Mouse (Mus musculus): ENCODE measurements around the gene Ss18l1. TPM values are rescaled to one million over a fixed set of nuclear protein-coding genes. Genes with fewer than 3 reads are reported as not detected.

The Ss18l1 gene
- polyA plus RNA-seq, 1 experiment from 2014 or later, result 70.1 TPM

Other genes with a start within 250 kb of the Ss18l1 start
- 4.4 and 4.5 TPM in 2 replicates for gene Taf4, start 65.9 kb upstream of the Ss18l1 start, polyA plus RNA-seq (2015; fragmentation: Nextera tagmentation; extraction: Ambion mirVana)
- gene Lsm14b, start 17.5 kb upstream of the Ss18l1 start, polyA plus RNA-seq (2015; fragmentation: Nextera tagmentation; extraction: Ambion mirVana), result 23.8 and 26.1 TPM in 2 replicates
- 537 and 590 TPM in 2 replicates for gene Psma7, start 76 bp upstream of the Ss18l1 start, polyA plus RNA-seq (2015; fragmentation: Nextera tagmentation; extraction: Ambion mirVana)
- gene Mtg2, start 28.1 kb downstream of the Ss18l1 start, polyA plus RNA-seq (2015; fragmentation: Nextera tagmentation; extraction: Ambion mirVana), result 33.5 and 38.1 TPM in 2 replicates
- 1.8 and 2.4 TPM in 2 replicates for gene Hrh3, start 62.0 kb downstream of the Ss18l1 start, polyA plus RNA-seq (2015; fragmentation: Nextera tagmentation; extraction: Ambion mirVana)
- 72.3 and 73.3 TPM in 2 replicates for gene Osbpl2, start 76.8 kb downstream of the Ss18l1 start, polyA plus RNA-seq (2015; fragmentation: Nextera tagmentation; extraction: Ambion mirVana)
- gene Adrm1, start 129.0 kb downstream of the Ss18l1 start, polyA plus RNA-seq (2015; fragmentation: Nextera tagmentation; extraction: Ambion mirVana), result 189 and 202 TPM in 2 replicates
- gene Lama5, start 183.3 kb downstream of the Ss18l1 start, polyA plus RNA-seq (2015; fragmentation: Nextera tagmentation; extraction: Ambion mirVana), result 3.0 and 3.2 TPM in 2 replicates
- 305 and 334 TPM in 2 replicates for gene Rps21, start 214.9 kb downstream of the Ss18l1 start, polyA plus RNA-seq (2015; fragmentation: Nextera tagmentation; extraction: Ambion mirVana)
- 16.1 and 18.5 TPM in 2 replicates for gene Cables2, start 231.0 kb downstream of the Ss18l1 start, polyA plus RNA-seq (2015; fragmentation: Nextera tagmentation; extraction: Ambion mirVana)
- gene Rbbp8nl, start 247.4 kb downstream of the Ss18l1 start, polyA plus RNA-seq (2015; fragmentation: Nextera tagmentation; extraction: Ambion mirVana), result not detected in 2 replicates

Data from forebrain, embryonic 16.5 days (tissue).